Mouse (Mus musculus) embryo, embryonic 9.5 days (tissue): ENCODE measurements at regions not wholly inside any gene's neighbourhood (a gene's known extent, or its start where the extent isn't known, plus 50 kb on each side); places are given as distances from the start of the nearest gene placed in this dataset.

Experiments used
- DNase-seq: peaks from one replicate; pipeline ENCODE4 v3.0.0-alpha.2; 2017; ENCODE audit errors: extremely low spot score

DNA sequence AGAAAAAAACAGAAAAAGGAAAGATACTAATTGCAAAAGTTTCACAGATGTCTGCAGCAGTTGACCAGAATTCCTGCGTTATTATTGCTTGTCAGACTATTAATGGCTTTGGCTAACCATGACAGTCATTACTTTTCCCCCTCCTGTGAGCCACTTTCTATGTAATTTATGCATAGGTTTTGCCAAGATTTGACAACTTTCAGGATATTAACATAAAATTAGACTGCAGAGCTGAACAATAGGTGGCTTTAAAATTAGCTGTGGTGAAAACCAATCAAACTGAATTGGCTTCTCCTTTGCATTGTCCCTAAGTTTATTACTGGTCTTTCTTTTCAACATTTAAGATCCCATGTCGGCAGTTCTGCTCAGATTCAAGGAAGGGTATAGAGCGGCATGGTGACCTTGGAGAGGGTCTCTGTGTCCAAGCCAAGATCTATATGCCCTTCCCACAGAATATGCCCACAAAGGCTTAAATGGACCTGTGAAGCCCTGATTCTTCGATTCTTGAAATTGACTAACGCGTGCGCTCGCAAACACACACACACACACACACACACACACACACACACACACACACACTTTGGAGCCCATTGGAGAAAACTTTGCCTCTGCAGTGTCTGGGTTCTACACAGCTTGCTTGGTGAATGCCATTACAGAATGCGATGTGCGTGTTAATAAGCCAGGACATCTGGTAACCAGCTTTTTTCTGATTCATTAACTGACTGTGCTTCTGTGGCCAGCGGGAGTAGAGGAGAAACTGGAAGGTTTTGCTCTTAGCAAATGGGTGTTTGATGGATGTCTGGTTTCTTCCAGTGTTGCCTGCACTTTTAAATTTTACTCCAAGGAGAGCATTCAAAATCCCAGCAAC lies 69.8 kb upstream of the Itga4 start:
- no peak for DNase-seq

DNA sequence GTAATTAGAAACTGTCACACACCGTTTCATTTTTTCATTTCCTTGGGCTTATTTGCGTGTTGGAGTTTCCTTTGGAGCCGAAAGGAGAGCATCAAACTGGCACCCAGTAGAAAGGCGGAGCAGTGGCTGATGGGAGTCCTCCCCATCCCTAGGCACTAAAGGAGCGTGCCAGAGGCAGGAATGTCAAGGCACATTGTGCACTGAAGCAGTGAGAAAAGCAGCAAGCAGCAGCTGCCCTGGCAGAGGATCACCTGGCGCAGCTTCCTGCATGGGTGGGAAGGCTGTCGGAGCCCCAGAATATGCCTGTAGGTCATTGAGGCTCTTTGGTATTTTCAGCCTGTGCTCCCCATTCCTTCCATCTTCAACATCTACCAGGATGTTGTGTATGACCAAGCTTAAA lies 68.3 kb upstream of the Itga4 start:
- no peak for DNase-seq

GRCm38 (mm10) chr2:79188511-79189193 lies 66.6 kb upstream of the Itga4 start:
- no peak for DNase-seq

DNA sequence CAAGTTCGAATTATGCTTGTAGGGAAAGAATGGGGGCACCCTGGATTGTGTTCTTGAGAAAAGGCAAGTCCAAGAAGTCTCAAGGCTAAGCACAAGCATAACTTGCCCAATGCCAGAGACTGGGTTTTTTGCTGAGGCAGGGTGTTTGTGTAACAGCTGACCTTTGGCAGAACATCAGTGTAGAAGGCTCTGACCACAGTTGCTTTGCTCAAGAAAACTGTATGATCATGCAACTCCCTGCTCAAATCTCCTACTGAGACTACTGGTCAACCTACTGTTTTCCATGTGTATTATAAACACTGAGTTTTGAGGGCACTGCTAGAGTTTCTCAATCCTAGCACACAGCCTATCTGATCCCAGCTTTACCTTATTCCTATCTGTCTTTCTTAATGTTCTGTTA lies 61.4 kb upstream of the Itga4 start:
- no peak for DNase-seq

- no peak for DNase-seq
These were observed 53.5 kb upstream of the Itga4 start for GRCm38 (mm10) chr2:79201677-79202076.
